Comparison of ENCODE assay signal across 15 mouse cellular contexts in the genomic region with DNA sequence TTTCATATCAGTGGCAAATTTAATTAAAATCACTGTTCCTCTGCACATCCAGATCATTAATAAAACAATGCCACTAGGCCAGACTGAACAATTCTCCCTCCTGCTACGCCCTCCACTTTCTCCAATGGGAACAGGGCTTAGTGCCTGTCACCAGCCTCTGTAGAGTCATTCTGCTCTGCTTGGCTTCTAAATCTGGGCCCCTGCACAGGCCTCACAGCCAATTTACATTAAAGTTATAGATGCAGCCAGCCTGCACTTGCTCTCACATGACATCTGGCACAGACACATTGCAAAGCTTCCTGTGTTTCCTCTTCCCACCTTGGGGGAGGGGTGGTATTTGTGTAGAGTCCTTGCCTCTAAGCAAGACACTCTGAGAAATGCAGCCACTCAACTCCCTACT. TPM values are rescaled to one million over a fixed set of nuclear protein-coding genes. Genes with fewer than 3 reads are reported as not detected.
DNase-seq lines count a peak whose midpoint lies in the region; ATAC-seq and TF ChIP-seq lines count a peak whose summit lies in the region.
"Had no signal": no experiment of that assay in that cellular context is flagged by ENCODE, and none has a peak within 500 bp of the region (broad histone marks: within the 10 kb centered on the region; RNA-seq: fewer than 3 reads in every experiment).

No protein-coding gene starts in this region.

- ATAC-seq in heart, embryonic 11.5 days (replicated peaks; ENCODE audit: insufficient number of reproducible peaks, low FRiP score, low TSS enrichment): peak; percentile 46; the same call in 1 of the 2 replicates
- no peak for ATAC-seq in hindbrain, embryonic 13.5 days (ENCODE audit: low FRiP score)
- no peak for ATAC-seq in megakaryocyte progenitor cell, adult 5-6 weeks (replicated peaks; ENCODE audit: poor library complexity)
- ATAC-seq: liver, postnatal 0 days had no signal

- H3K4me3 ChIP-seq in heart, embryonic 11.5 days (ENCODE audit: low read depth, low read length): no peak overlapping the region
- no peak overlapping the region for H3K4me3 ChIP-seq in hindbrain, embryonic 13.5 days
- H3K4me3 ChIP-seq: hindbrain, embryonic 15.5 days; left cerebral cortex, adult 2 months had no signal

- no peak for DNase-seq in heart, adult 18-20 months
- peak; percentile 3 for DNase-seq in lung, postnatal 10 days
- no peak for DNase-seq in lung, postnatal 36 days
- DNase-seq in brain, embryonic 14.5 days (ENCODE audit: low read depth): peak; percentile 52
- no peak for DNase-seq in urinary bladder, postnatal 4 days (ENCODE audit: low spot score in 2 of 2)
- DNase-seq: adrenal gland, postnatal 36 days; cerebellum, postnatal 25 days; kidney, adult 8-10 months; liver, postnatal 0 days had no signal

- H3K4me1 ChIP-seq in heart, embryonic 11.5 days (ENCODE audit: control insufficient read depth, insufficient read depth, low read length): peaks cover 8% of the 10 kb centered on the region
- peaks cover 11% of the 10 kb centered on the region for H3K4me1 ChIP-seq in hindbrain, embryonic 13.5 days (replicated peaks)

- H3K36me3 ChIP-seq in heart, embryonic 11.5 days (ENCODE audit: control insufficient read depth, insufficient read depth, low read length): no peaks in the 10 kb centered on the region
- no peaks in the 10 kb centered on the region for H3K36me3 ChIP-seq in hindbrain, embryonic 13.5 days
- H3K36me3 ChIP-seq: hindbrain, embryonic 15.5 days had no signal

- H3K4me2 ChIP-seq in heart, embryonic 11.5 days: no peak overlapping the region
- no peak overlapping the region for H3K4me2 ChIP-seq in hindbrain, embryonic 13.5 days
- H3K4me2 ChIP-seq: hindbrain, embryonic 15.5 days had no signal

- WGBS in heart, embryonic 11.5 days (ENCODE audit: insufficient replicate concordance): 63% methylated on average over 1 of the region's 1 CpGs
- WGBS in hindbrain, embryonic 13.5 days: 56% methylated on average over 1 of the region's 1 CpGs

- H3K27ac ChIP-seq in heart, embryonic 11.5 days (ENCODE audit: low read depth, low read length): no peak overlapping the region
- H3K27ac ChIP-seq in hindbrain, embryonic 13.5 days: peak overlapping the region; percentile 35; the same call in 1 of the 2 replicates
- H3K27ac ChIP-seq: hindbrain, embryonic 15.5 days; left cerebral cortex, adult 2 months had no signal

- H3K9me3 ChIP-seq in heart, embryonic 11.5 days (replicated peaks; ENCODE audit: control insufficient read depth, low read length): no peaks in the 10 kb centered on the region
- no peaks in the 10 kb centered on the region for H3K9me3 ChIP-seq in hindbrain, embryonic 13.5 days
- H3K9me3 ChIP-seq: hindbrain, embryonic 15.5 days had no signal

- TF ChIP-seq POLR2A in brain, embryonic 14.5 days (IDR thresholded peaks at IDR 0.05; ENCODE audit: borderline replicate concordance, extremely low read depth, insufficient read depth, insufficient read length, poor library complexity, severe bottlenecking): no peak

- no peak overlapping the region for H3K9ac ChIP-seq in heart, embryonic 11.5 days (ENCODE audit: low read depth, low read length)
- H3K9ac ChIP-seq in hindbrain, embryonic 13.5 days: no peak overlapping the region
- H3K9ac ChIP-seq: hindbrain, embryonic 15.5 days; liver, postnatal 0 days had no signal

- TF ChIP-seq CTCF in brain, embryonic 14.5 days (IDR thresholded peaks at IDR 0.05; ENCODE audit: borderline replicate concordance, extremely low read depth, insufficient read depth, insufficient read length): no peak

- no peaks in the 10 kb centered on the region for H3K27me3 ChIP-seq in heart, embryonic 11.5 days (ENCODE audit: control insufficient read depth, insufficient read depth, low read length)
- H3K27me3 ChIP-seq in hindbrain, embryonic 13.5 days: no peaks in the 10 kb centered on the region
- H3K27me3 ChIP-seq: hindbrain, embryonic 15.5 days had no signal

RNA-seq across cellular contexts. Expression of a gene that starts 12.0 kb away (rescaled TPM):
- polyA plus RNA-seq in heart, embryonic 11.5 days (2014; fragmentation: Nextera tagmentation; extraction: Ambion mirVana): 0.16 and 0.42 TPM in 2 replicates
- under 1 TPM; 0.17 to 0.21 TPM for total RNA-seq in heart, adult 18-20 months (2021)
- polyA plus RNA-seq in brain, embryonic 14.5 days (2012; rRNA removed): 6.2 and 11.7 TPM in 2 replicates
- 4.9 and 5.2 TPM in 2 replicates for polyA plus RNA-seq in hindbrain, embryonic 13.5 days (2015; fragmentation: Nextera tagmentation; extraction: Ambion mirVana)
- total RNA-seq in megakaryocyte progenitor cell, adult 5-6 weeks (2015): not detected in 2 replicates
- total RNA-seq in megakaryocyte progenitor cell, adult 5-6 weeks (2017): not detected in 2 replicates
- total RNA-seq: megakaryocyte, adult 5-6 weeks had no signal

RNA-seq across cellular contexts. Expression of a gene that starts 58.2 kb away (rescaled TPM):
- polyA plus RNA-seq in heart, embryonic 11.5 days (2014; fragmentation: Nextera tagmentation; extraction: Ambion mirVana): 0.15 and 0.36 TPM in 2 replicates
- under 1 TPM; 0.20 to 0.49 TPM for total RNA-seq in heart, adult 18-20 months (2021)
- 0.97 and 1.6 TPM in 2 replicates for polyA plus RNA-seq in brain, embryonic 14.5 days (2012; rRNA removed)
- polyA plus RNA-seq in hindbrain, embryonic 13.5 days (2015; fragmentation: Nextera tagmentation; extraction: Ambion mirVana): 0.34 and 0.48 TPM in 2 replicates
- total RNA-seq in megakaryocyte progenitor cell, adult 5-6 weeks (2015): 1.0 and 1.9 TPM in 2 replicates
- 0.29 and 0.51 TPM in 2 replicates for total RNA-seq in megakaryocyte progenitor cell, adult 5-6 weeks (2017)

Comparison
In these comparisons a context has a peak if more than half of its experiments do, and no peak if none do; other contexts are left out.
1. DNase-seq: peak in lung, postnatal 10 days (single experiment) and brain, embryonic 14.5 days (single experiment); none in heart, adult 18-20 months (0 of 2), lung, postnatal 36 days (single experiment) and urinary bladder, postnatal 4 days (0 of 2).